Mouse (Mus musculus): ENCODE measurements around the gene Slmap. TPM values are rescaled to one million over a fixed set of nuclear protein-coding genes. Genes with fewer than 3 reads are reported as not detected.

Gene Slmap
- total and polyA plus RNA-seq, 3 experiments: 19.0 to 61.0 (median 51.0) TPM

- Histone ChIP-seq H3K79me2 (replicated peaks; ENCODE audit: control insufficient read depth, extremely low read depth, insufficient read depth, poor library complexity, severe bottlenecking) (no peaks in the 10 kb centered on the region), H3K9ac (ENCODE audit: insufficient read depth, low read depth) (no peak overlapping the region), H3K27ac (ENCODE audit: insufficient read depth, low read depth) (no peak overlapping the region), H3K36me3 (replicated peaks in 1 of 2; ENCODE audit: control insufficient read depth in 1 of 2, insufficient read depth in 1 of 2, low read length in 1 of 2) (peaks cover 6 to 50% of the 10 kb centered on the region in 2 experiments), H3K4me2 (ENCODE audit: insufficient read depth, low read depth, poor library complexity, severe bottlenecking) (no peak overlapping the region), H3K4me1 (ENCODE audit: control insufficient read depth in 1 of 2, insufficient read depth in 2 of 2) (0 out of 4 replicates have a peak, but pooled peaks cover 0 to 6% of the 10 kb centered on the region in 2 experiments), H3K27me3 (replicated peaks) (no peaks in the 10 kb centered on the region), H3K9me3 (replicated peaks; ENCODE audit: low read length) (no peaks in the 10 kb centered on the region), H3K4me3 (replicated peaks in 1 of 3; ENCODE audit: low read depth in 2 of 3, low read length in 2 of 3, poor library complexity in 1 of 3) (no peak overlapping the region)
- dilution Hi-C loops (cut with MboI; ENCODE audit: extremely low pct_ligation_motif_present, extremely low pct_unique_long_range_greater_than_20kb, low sequenced_read_pairs): no loop called here
- in situ Hi-C loops (cut with MboI; ENCODE audit: low pct_ligation_motif_present, low pct_unique_long_range_greater_than_20kb, low sequenced_read_pairs): no loop called here
- no peak for DNase-seq (ENCODE audit: extremely low read depth)
- TF ChIP-seq JUN (IDR thresholded peaks at IDR 0.05; ENCODE audit: insufficient read depth, low read depth, low read length): no peak
- no peak for TF ChIP-seq NRF1 (IDR thresholded peaks at IDR 0.05; ENCODE audit: low read depth, low read length)
- no peak for TF ChIP-seq HCFC1 (IDR thresholded peaks at IDR 0.05; ENCODE audit: low read depth, low read length)
- TF ChIP-seq RAD21 (IDR thresholded peaks at IDR 0.05; ENCODE audit: low read depth, low read length): no peak
Observed at GRCm38 (mm10) chr14:26446538-26446937, 88.2 kb downstream of the Slmap start.

GRCm38 (mm10) chr14:26442534-26442933, 92.2 kb downstream of the Slmap start:
- in situ Hi-C loops (cut with MboI; ENCODE audit: low pct_ligation_motif_present, low pct_unique_long_range_greater_than_20kb, low sequenced_read_pairs): no loop called here
- dilution Hi-C loops (cut with MboI; ENCODE audit: extremely low pct_ligation_motif_present, extremely low pct_unique_long_range_greater_than_20kb, low sequenced_read_pairs): no loop called here
- Histone ChIP-seq H3K36me3 (replicated peaks in 1 of 2; ENCODE audit: control insufficient read depth in 1 of 2, insufficient read depth in 1 of 2, low read length in 1 of 2) (peaks cover 9 to 47% of the 10 kb centered on the region in 2 experiments), H3K27me3 (replicated peaks) (no peaks in the 10 kb centered on the region), H3K9ac (ENCODE audit: insufficient read depth, low read depth) (no peak overlapping the region), H3K4me1 (ENCODE audit: control insufficient read depth in 1 of 2, insufficient read depth in 2 of 2) (0 out of 4 replicates have a peak, but pooled peaks cover 0 to 8% of the 10 kb centered on the region in 2 experiments), H3K9me3 (replicated peaks; ENCODE audit: low read length) (no peaks in the 10 kb centered on the region), H3K4me3 (replicated peaks in 1 of 3; ENCODE audit: low read depth in 2 of 3, low read length in 2 of 3, poor library complexity in 1 of 3) (no peak overlapping the region), H3K79me2 (replicated peaks; ENCODE audit: control insufficient read depth, extremely low read depth, insufficient read depth, poor library complexity, severe bottlenecking) (no peaks in the 10 kb centered on the region), H3K27ac (ENCODE audit: insufficient read depth, low read depth) (no peak overlapping the region), H3K4me2 (ENCODE audit: insufficient read depth, low read depth, poor library complexity, severe bottlenecking) (no peak overlapping the region)
- no peak for TF ChIP-seq ETS1 (conservative IDR thresholded peaks at IDR 0.05; ENCODE audit: low read depth, low read length)
- no peak for DNase-seq (ENCODE audit: extremely low read depth)

- dilution Hi-C loops (cut with MboI; ENCODE audit: extremely low pct_ligation_motif_present, extremely low pct_unique_long_range_greater_than_20kb, low sequenced_read_pairs): no loop called here
Observed at GRCm38 (mm10) chr14:26441041-26441812, 93.5 kb downstream of the Slmap start.

More at GRCm38 (mm10) chr14:26441041-26441812, 93.5 kb downstream of the Slmap start:
- DNase-seq (ENCODE audit: extremely low read depth): no peak
- TF ChIP-seq EP300 (IDR thresholded peaks at IDR 0.05; ENCODE audit: low read length) (no peak), ETS1 (conservative IDR thresholded peaks at IDR 0.05; ENCODE audit: low read depth, low read length) (no peak), CHD1 (IDR thresholded peaks at IDR 0.05; ENCODE audit: low read depth, low read length) (no peak), ZMIZ1 (IDR thresholded peaks at IDR 0.05; ENCODE audit: low read depth, low read length) (no peak), HCFC1 (IDR thresholded peaks at IDR 0.05; ENCODE audit: low read depth, low read length) (no peak), SMC3 (IDR thresholded peaks at IDR 0.05; ENCODE audit: low read depth, low read length) (no peak), KAT2A (IDR thresholded peaks at IDR 0.05; ENCODE audit: insufficient replicate concordance, low read length) (no peak), GABPA (IDR thresholded peaks at IDR 0.05; ENCODE audit: insufficient replicate concordance, low read depth, low read length) (no peak), SIN3A (IDR thresholded peaks at IDR 0.05; ENCODE audit: low read length) (no peak), BHLHE40 (IDR thresholded peaks at IDR 0.05; ENCODE audit: low read depth, low read length) (no peak), E2F4 (IDR thresholded peaks at IDR 0.05; ENCODE audit: insufficient replicate concordance, low read depth, low read length) (no peak), IRF4 (IDR thresholded peaks at IDR 0.05; ENCODE audit: low read depth, low read length) (no peak), MAX (IDR thresholded peaks at IDR 0.05; ENCODE audit: low read length) (no peak), MXI1 (IDR thresholded peaks at IDR 0.05; ENCODE audit: low read depth, low read length) (no peak)
- Histone ChIP-seq H3K4me3 (replicated peaks in 1 of 3; ENCODE audit: low read depth in 2 of 3, low read length in 2 of 3, poor library complexity in 1 of 3) (no peak overlapping the region), H3K79me2 (replicated peaks; ENCODE audit: control insufficient read depth, extremely low read depth, insufficient read depth, poor library complexity, severe bottlenecking) (no peaks in the 10 kb centered on the region), H3K27me3 (replicated peaks) (no peaks in the 10 kb centered on the region), H3K4me1 (ENCODE audit: control insufficient read depth in 1 of 2, insufficient read depth in 2 of 2) (0 out of 4 replicates have a peak, but pooled peaks cover 0 to 8% of the 10 kb centered on the region in 2 experiments), H3K9ac (ENCODE audit: insufficient read depth, low read depth) (no peak overlapping the region), H3K4me2 (ENCODE audit: insufficient read depth, low read depth, poor library complexity, severe bottlenecking) (no peak overlapping the region), H3K9me3 (replicated peaks; ENCODE audit: low read length) (no peaks in the 10 kb centered on the region), H3K36me3 (replicated peaks in 1 of 2; ENCODE audit: control insufficient read depth in 1 of 2, insufficient read depth in 1 of 2, low read length in 1 of 2) (peaks cover 3 to 43% of the 10 kb centered on the region in 2 experiments), H3K27ac (ENCODE audit: insufficient read depth, low read depth) (no peak overlapping the region)
- in situ Hi-C loops (cut with MboI; ENCODE audit: low pct_ligation_motif_present, low pct_unique_long_range_greater_than_20kb, low sequenced_read_pairs): no loop called here
